Mouse (Mus musculus): ENCODE data around the gene Slc12a5. TPM values are rescaled to one million over a fixed set of nuclear protein-coding genes. Genes with fewer than 3 reads are reported as not detected.

Slc12a5 gene
- 12.7 and 16.1 TPM in 2 replicates for polyA plus RNA-seq (2016; fragmentation: Nextera tagmentation; extraction: Ambion mirVana)

DNA sequence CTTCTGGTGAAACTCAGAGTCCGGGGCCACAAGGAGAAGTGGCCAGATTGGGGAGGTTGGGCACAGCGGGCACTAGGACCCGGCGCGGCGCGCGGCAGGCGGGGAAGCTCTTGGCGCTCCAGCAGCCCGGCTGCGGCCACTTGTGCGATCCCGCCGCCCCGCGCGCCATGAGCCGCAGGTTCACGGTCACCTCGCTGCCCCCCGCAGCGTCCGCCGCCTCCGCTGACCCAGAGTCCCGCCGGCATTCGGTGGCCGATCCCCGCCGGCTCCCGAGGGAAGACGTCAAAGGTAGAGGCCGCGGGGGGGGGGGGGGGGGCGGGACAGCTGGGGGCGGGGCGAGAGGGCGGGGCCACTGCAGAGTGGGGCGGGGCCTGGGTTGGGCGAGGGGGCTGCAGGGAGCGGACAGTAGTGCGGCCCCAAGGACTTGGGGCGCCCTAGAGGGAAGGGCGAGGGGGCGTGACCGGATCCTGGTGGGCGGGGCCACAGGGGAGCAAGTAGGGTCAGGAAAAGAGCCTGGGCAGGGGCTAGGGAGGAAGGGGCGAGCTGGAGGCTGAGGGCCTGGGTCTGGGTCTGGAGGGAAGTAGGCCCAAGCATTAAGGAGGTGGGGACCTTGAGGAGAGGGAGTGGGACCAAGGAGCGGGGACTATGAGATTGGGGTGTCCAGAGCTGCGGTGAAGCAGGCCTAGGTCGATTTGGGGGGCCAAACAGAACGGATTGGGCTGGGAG is at the start of gene Slc12a5:
Slc12a5 (plus strand) TSS at position 87 of the 726 bp plus-strand sequence.
- Histone ChIP-seq H3K4me3 (peak within 1 kb of the TSS; percentile 64), H3K27me3 (peaks cover 6% of the 10 kb centered on the region; the same call in 1 of the 2 replicates), H3K4me1 (peaks cover 33% of the 10 kb centered on the region), H3K36me3 (no peaks in the 10 kb centered on the region), H3K9me3 (replicated peaks) (no peaks in the 10 kb centered on the region), H3K27ac (0 out of 2 replicates have a peak within 1 kb of the TSS, but pooled peaks have one; percentile 48), H3K4me2 (replicated peaks) (peak within 1 kb of the TSS; percentile 70), H3K9ac (peak within 1 kb of the TSS; percentile 66)
- peak; percentile 38 for ATAC-seq (ENCODE audit: low FRiP score)
- WGBS, result 1% methylated on average over 36 of the region's 54 CpGs

- ATAC-seq (ENCODE audit: low FRiP score), result peak; percentile 87
- WGBS, result under 1% methylated on average over 86 of the region's 91 CpGs
- Histone ChIP-seq H3K4me2 (replicated peaks) (peak within 1 kb of the TSS; percentile 85), H3K36me3 (peaks cover 28% of the 10 kb centered on the region), H3K4me1 (peaks cover 24% of the 10 kb centered on the region), H3K9me3 (replicated peaks) (peaks cover 3% of the 10 kb centered on the region), H3K9ac (peak within 1 kb of the TSS; percentile 84), H3K4me3 (peak within 1 kb of the TSS; percentile 71), H3K27me3 (no peaks in the 10 kb centered on the region), H3K27ac (peak within 1 kb of the TSS; percentile 99)
Measured at GRCm38 (mm10) chr2:164911086-164912048, 49.2 kb upstream of the Slc12a5 start, which contains the start of gene Zfp335. Zfp335 (minus strand) TSS chr2:164911757.

DNA sequence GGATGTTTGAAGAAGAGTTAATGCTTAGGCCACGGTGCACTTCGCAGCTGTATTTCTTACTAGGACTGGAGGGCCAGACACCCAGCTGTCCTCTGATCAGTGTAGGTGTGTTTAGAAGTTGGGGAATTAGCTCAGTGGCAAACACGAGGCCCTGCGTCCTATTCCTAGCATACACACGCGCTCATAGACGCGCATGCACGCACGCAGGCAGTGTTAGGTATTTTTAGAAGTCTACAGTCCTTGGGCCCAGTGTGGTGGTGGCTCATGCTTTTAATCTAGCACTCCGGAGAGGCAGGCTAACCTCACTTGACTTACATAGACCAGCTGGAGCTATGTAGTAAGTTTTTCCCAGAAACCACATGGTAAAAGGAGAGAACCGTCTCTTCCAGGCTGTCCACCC is 48.5 kb upstream of the Slc12a5 start:
- peaks cover 21% of the 10 kb centered on the region for H3K36me3 ChIP-seq
- peak overlapping the region; percentile 84 for H3K9ac ChIP-seq
- ATAC-seq (ENCODE audit: low FRiP score), result peak; percentile 5; the same call in 1 of the 2 replicates
- H3K4me2 ChIP-seq (replicated peaks), result peak overlapping the region; percentile 85
- peak overlapping the region; percentile 99 for H3K27ac ChIP-seq
- no peaks in the 10 kb centered on the region for H3K27me3 ChIP-seq
- WGBS, result 16% methylated on average over 12 of the region's 12 CpGs
- H3K4me1 ChIP-seq, result peaks cover 24% of the 10 kb centered on the region
- H3K9me3 ChIP-seq (replicated peaks), result no peaks in the 10 kb centered on the region
- H3K4me3 ChIP-seq, result peak overlapping the region; percentile 71

- no peak for ATAC-seq (ENCODE audit: low FRiP score)
- H3K9me3 ChIP-seq (replicated peaks), result no peaks in the 10 kb centered on the region
- H3K4me3 ChIP-seq, result 0 out of 2 replicates have a peak overlapping the region, but pooled peaks have one; percentile 71
- H3K27ac ChIP-seq, result no peak overlapping the region
- 94% methylated on average over 9 of the region's 9 CpGs for WGBS
- H3K4me1 ChIP-seq, result peaks cover 26% of the 10 kb centered on the region
- peak overlapping the region; percentile 85; the same call in 1 of the 2 replicates for H3K4me2 ChIP-seq (replicated peaks)
- H3K27me3 ChIP-seq, result no peaks in the 10 kb centered on the region
- H3K36me3 ChIP-seq, result peaks cover 13% of the 10 kb centered on the region
- no peak overlapping the region for H3K9ac ChIP-seq
Measured at GRCm38 (mm10) chr2:164912749-164913427, 47.7 kb upstream of the Slc12a5 start.

DNA sequence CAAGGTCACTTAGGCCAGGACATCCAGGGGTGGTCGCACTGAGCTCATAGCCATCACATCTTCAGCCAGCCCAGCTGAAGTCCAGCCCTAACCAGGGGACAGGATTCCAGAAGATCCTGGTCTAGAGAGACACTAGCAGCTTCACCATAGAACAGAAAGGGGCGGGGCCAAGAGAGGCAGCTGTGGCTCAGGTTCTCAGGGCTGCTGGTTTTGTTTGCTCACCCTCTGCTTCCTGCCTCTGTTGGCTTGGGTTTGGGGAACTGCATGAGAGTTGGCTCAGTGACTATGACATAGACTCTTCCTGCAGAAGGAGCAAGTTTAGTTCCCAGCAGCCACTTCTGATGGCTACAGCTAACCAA is 47.2 kb upstream of the Slc12a5 start:
- Histone ChIP-seq H3K9me3 (replicated peaks) (no peaks in the 10 kb centered on the region), H3K4me1 (peaks cover 26% of the 10 kb centered on the region), H3K27me3 (no peaks in the 10 kb centered on the region), H3K9ac (no peak overlapping the region), H3K36me3 (peaks cover 8% of the 10 kb centered on the region), H3K27ac (no peak overlapping the region), H3K4me3 (no peak overlapping the region), H3K4me2 (replicated peaks) (no peak overlapping the region)
- 93% methylated on average over 2 of the region's 2 CpGs for WGBS
- no peak for ATAC-seq (ENCODE audit: low FRiP score)

GRCm38 (mm10) chr2:164916820-164917219 is 43.8 kb upstream of the Slc12a5 start:
- no peak for ATAC-seq (ENCODE audit: low FRiP score)
- Histone ChIP-seq H3K4me1 (peaks cover 9% of the 10 kb centered on the region), H3K27ac (no peak overlapping the region), H3K9ac (no peak overlapping the region), H3K4me3 (no peak overlapping the region), H3K36me3 (peaks cover 9% of the 10 kb centered on the region), H3K27me3 (no peaks in the 10 kb centered on the region), H3K9me3 (replicated peaks) (no peaks in the 10 kb centered on the region), H3K4me2 (replicated peaks) (no peak overlapping the region)
- WGBS, result 84% methylated on average over 5 of the region's 5 CpGs

DNA sequence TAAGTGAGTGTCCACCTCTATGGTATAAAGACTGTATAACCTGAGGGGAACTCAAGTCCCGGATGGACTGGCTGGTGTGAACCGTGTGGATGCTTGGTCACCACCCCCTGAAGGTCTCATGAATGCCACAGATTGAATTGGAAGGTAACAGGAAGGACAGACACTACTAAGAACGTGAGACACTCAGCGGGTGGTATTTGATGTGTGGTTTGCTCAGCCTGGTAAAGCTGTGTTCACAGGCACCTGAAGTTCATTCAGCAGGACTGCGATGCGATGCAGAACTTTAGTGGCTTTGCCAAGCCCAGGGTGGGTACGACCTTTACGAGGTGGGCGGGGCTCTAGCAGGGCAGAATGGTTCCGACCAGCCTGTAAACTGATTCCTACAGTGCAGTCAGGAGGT is 43.2 kb upstream of the Slc12a5 start:
- H3K27me3 ChIP-seq, result no peaks in the 10 kb centered on the region
- H3K36me3 ChIP-seq, result peaks cover 9% of the 10 kb centered on the region
- WGBS, result 61% methylated on average over 10 of the region's 10 CpGs
- H3K27ac ChIP-seq, result no peak overlapping the region
- no peaks in the 10 kb centered on the region for H3K9me3 ChIP-seq (replicated peaks)
- no peak overlapping the region for H3K4me2 ChIP-seq (replicated peaks)
- ATAC-seq (ENCODE audit: low FRiP score), result no peak
- H3K4me3 ChIP-seq, result no peak overlapping the region
- no peak overlapping the region for H3K9ac ChIP-seq
- peaks cover 7% of the 10 kb centered on the region for H3K4me1 ChIP-seq

GRCm38 (mm10) chr2:164918325-164918724 is 42.3 kb upstream of the Slc12a5 start:
- no peak for ATAC-seq (ENCODE audit: low FRiP score)
- Histone ChIP-seq H3K27me3 (no peaks in the 10 kb centered on the region), H3K9me3 (replicated peaks) (no peaks in the 10 kb centered on the region), H3K4me3 (no peak overlapping the region), H3K27ac (no peak overlapping the region), H3K4me2 (replicated peaks) (no peak overlapping the region), H3K4me1 (peaks cover 6% of the 10 kb centered on the region), H3K9ac (no peak overlapping the region), H3K36me3 (peaks cover 9% of the 10 kb centered on the region)
- WGBS, result 59% methylated on average over 4 of the region's 5 CpGs

DNA sequence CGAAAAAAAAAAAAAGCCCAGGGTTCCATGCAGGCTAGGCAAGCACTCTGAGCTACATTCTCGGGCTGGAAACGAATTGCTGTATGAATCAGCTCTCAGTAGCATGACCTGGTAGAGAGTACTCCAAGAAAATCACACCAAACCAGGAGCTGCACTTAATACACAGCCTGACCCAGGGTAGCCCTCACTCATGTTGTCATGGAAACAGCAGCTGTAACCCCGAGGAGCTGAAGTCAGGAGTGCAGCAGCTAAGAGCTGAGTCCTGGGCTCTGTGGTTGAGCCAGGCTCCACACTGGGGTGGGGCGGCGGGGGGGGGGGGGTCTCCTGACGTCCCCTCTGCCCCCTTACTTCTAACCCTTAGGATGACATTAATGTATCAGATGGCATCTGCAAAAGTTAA is 38.6 kb upstream of the Slc12a5 start:
- 0 out of 2 replicates have a peak, but pooled peaks have one; percentile 5 for ATAC-seq (ENCODE audit: low FRiP score)
- Histone ChIP-seq H3K27me3 (no peaks in the 10 kb centered on the region), H3K4me3 (no peak overlapping the region), H3K4me2 (replicated peaks) (no peak overlapping the region), H3K9ac (no peak overlapping the region), H3K4me1 (peaks cover 20% of the 10 kb centered on the region), H3K9me3 (replicated peaks) (no peaks in the 10 kb centered on the region), H3K36me3 (peaks cover 9% of the 10 kb centered on the region), H3K27ac (no peak overlapping the region)
- 54% methylated on average over 6 of the region's 7 CpGs for WGBS

DNA sequence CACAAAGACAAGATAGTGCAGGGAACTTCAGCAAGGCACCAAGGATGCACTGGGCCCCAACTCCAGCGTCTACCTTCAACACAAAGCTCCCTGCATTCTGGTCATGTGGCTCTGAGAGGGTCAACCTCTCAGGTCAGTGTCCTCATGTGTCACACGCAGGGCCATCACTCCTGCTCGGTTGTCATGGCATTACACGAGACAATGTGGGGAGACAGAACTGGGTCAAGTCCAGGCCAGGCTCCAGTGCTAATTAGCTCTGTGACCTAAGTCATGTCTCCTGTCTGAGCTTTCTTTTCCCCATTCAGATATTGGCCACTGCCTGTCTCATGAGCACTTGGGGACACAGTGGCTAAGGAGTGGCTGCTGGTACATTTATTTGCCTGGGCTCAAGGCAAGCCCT is 37.3 kb upstream of the Slc12a5 start:
- Histone ChIP-seq H3K9me3 (replicated peaks) (no peaks in the 10 kb centered on the region), H3K27ac (no peak overlapping the region), H3K4me3 (no peak overlapping the region), H3K4me1 (peaks cover 17% of the 10 kb centered on the region), H3K27me3 (no peaks in the 10 kb centered on the region), H3K9ac (no peak overlapping the region), H3K4me2 (replicated peaks) (no peak overlapping the region), H3K36me3 (peaks cover 9% of the 10 kb centered on the region)
- WGBS, result 53% methylated on average over 4 of the region's 4 CpGs
- no peak for ATAC-seq (ENCODE audit: low FRiP score)

DNA sequence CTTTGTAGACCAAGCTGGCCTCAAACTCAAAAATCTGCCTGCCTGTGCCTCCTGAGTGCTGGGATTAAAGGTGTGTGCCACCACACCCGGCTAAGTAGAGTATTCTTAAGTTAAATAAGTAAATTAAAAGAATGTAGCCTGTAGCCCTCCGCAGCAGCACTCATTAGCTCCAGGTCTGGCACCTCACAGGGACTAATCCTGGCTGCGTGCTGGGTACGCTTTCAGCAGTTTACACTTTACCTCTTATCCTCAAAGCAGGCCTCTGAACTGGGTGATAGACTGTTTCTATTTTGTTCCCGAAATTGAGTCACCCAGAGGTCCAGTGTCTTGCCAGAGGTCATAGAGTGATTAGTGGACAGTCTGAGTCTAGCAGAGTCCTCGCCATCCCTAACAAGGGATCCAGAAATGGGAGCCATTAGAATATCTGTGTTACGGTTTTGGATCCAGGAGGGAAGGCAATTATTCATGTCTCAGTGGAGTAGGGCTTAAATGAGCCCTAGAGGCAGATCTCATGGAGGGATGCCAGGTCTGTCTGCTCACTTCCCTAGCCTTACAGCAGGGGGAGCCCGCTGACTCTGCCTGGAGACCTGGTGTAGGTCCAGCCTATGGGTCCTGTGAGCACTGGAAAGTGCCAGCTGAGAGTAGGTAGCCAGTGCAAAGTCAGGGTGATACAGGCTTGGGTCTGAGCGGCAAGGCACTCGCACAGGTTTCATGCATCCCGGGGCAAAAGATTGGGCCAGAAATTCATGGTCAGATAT is 36.3 kb upstream of the Slc12a5 start:
- ATAC-seq (ENCODE audit: low FRiP score), result peak; percentile 79
- H3K9ac ChIP-seq, result no peak overlapping the region
- H3K27me3 ChIP-seq, result no peaks in the 10 kb centered on the region
- H3K9me3 ChIP-seq (replicated peaks), result no peaks in the 10 kb centered on the region
- 40% methylated on average over 11 of the region's 11 CpGs for WGBS
- peak overlapping the region; percentile 30; the same call in 1 of the 2 replicates for H3K27ac ChIP-seq
- no peak overlapping the region for H3K4me3 ChIP-seq
- peaks cover 6% of the 10 kb centered on the region for H3K36me3 ChIP-seq
- peaks cover 17% of the 10 kb centered on the region for H3K4me1 ChIP-seq
- H3K4me2 ChIP-seq (replicated peaks), result no peak overlapping the region

Data from hindbrain, embryonic 12.5 days (tissue).